Mouse (Mus musculus): ENCODE measurements around the gene Rab25.

GRCm38 (mm10) chr3:88510421-88511289 is 37.4 kb downstream of the Rab25 start:
- TF ChIP-seq CTCF (IDR thresholded peaks at IDR 0.05; ENCODE audit: control insufficient read depth, insufficient read depth, insufficient read length) = no peak
- TF ChIP-seq USF1 (IDR thresholded peaks at IDR 0.05; ENCODE audit: low read depth) = no peak
- no peak for TF ChIP-seq MAX (IDR thresholded peaks at IDR 0.05)
- TF ChIP-seq CEBPB (IDR thresholded peaks at IDR 0.05; ENCODE audit: low read depth) = no peak

All from C2C12 (cell line).